Mouse (Mus musculus) E14TG2a.4 (cell line): Measurements from ENCODE around the gene Sash1.

ENCODE experiments used
- CTCF ChIP-seq: conservative IDR thresholded peaks from 2 replicates; pipeline ENCODE4 v1.5.1; 2014; ENCODE audit warnings: low read length
- NANOG ChIP-seq: IDR thresholded peaks from 2 replicates; pipeline ENCODE4 v1.6.1; 2014; ENCODE audit warnings: borderline replicate concordance, low read length, mixed read lengths

GRCm38 (mm10) chr10:8847974-8848373 is 37.9 kb downstream of the Sash1 start:
- TF ChIP-seq CTCF (no peak), NANOG (no peak)
